Mouse (Mus musculus): ENCODE measurements around the gene Fgf2. TPM values are rescaled to one million over a fixed set of nuclear protein-coding genes. Genes with fewer than 3 reads are reported as not detected.

Fgf2 gene
- polyA plus RNA-seq (2012; rRNA removed) = 0.65 and 1.3 TPM in 2 replicates

DNA sequence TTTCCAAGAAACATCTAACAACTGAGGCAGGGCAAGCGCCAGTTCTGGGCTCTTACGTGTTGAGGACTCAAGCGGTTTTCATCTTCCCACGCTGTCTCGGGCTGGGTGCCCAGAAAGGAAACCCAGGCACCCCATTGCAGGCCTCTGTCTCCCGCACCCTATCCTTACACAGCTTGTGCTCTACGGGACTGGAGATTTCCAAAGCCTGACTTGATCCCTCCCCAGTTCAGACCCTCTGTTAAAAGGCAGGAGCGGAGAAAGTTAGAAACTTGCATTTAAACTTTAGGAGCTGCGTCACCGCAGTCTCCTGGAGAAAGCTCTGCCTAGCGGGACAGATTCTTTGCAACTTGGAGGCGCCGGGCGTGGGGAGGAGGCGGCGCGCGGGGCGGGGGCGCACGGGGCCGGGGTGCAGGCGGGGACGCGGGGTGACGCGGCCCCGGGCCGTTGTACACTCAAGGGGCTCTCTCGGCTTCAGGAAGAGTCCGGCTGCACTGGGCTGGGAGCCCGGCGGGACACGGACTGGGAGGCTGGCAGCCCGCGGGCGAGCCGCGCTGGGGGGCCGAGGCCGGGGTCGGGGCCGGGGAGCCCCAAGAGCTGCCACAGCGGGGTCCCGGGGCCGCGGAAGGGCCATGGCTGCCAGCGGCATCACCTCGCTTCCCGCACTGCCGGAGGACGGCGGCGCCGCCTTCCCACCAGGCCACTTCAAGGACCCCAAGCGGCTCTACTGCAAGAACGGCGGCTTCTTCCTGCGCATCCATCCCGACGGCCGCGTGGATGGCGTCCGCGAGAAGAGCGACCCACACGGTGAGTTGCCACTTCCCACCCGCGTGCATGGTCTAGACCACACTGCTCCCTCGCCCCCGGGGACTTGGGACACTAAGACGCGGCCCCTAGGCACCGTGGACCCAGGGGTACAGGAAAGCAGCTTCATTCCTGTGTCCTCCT lies at the start of gene Fgf2:
TSS of gene Fgf2 (plus strand) at position 126 of the 945 bp plus-strand sequence.

DNA sequence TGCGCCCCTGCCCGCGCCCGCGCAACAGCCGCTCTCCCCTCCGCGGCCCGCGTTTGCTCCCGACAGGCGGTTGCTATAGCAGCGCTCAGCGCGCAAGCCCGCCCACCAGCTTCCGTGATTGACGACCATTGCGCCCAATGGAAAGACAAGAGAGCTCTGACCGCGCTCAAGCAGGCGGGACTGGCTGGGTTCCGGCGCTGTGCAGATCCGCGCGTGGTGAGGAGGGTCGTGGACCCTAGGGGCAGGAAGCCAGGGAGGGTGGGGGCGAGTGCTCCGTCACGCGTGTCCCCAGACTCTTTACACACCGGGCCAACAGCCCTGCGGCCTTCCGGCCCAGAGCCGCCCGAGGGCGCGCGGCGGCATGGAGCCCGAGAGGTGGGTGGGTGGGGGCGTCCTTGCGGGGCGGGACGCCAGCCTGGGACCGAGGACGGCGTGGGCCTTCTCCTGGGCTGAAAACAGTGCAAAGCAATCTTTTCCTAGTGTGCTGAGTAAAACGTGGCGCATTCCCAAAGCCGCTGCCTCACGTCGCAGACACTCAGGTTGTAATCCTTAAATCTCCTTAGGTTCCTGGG lies 35.7 kb upstream of the Fgf2 start, which contains the start of the genes Bbs12 and Cetn4:
TSS of gene Bbs12 (plus strand) at position 185 of the 572 bp plus-strand sequence.
TSS of gene Cetn4 (minus strand) at position 339 of the 572 bp plus-strand sequence.

DNA sequence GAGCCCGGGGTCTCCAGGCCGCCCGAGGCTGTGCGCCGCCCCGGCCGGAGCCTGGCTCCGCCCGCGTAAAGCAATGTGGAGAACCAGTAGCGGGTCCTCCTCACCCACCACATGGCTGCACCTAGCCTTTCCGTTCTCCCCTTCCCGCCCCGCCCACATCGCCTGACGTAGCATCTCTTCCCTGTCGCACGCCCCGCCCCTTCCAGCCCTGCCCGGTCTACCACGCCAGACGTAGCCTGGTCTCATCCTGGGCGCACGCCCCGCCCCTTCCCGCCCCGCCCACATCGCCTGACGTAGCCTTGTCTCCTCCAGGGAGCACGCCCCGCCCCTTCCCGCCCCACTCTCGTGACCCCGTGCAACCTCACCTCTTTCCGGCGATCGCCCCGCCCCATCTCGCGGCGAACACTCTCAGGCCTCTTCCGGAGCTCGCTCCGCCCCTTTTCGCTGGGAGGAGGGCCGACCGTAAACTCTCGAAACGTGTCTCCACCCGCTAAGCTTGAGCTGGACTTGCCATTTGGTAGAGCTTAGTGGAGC lies 71.4 kb downstream of the Fgf2 start, which contains the start of gene Spata5:
TSS of gene Spata5 (plus strand) at position 439 of the 534 bp plus-strand sequence.

DNA sequence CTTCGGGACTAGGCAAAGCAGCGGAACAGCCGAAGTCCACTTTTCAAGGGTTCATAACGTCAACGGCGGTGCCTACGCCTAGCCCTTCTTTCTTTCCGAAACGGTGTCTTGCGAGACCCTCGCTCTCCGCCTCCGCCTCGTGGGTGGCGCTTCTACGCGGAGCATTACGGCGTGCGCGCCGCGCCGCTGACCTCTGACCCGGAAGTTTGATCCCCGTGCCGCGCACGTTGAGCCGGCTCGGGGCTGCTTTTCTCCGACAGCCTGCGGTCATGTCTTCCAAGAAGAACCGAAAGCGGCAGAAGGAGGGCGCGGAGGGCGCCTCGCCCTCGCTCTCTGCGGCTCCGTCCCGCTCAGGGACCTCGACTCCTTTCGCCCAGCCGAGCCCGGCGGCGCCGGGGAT lies 71.9 kb downstream of the Fgf2 start, which contains the start of gene Nudt6:
TSS of gene Nudt6 (minus strand) at position 140 of the 400 bp plus-strand sequence.

Other genes starting within 250 kb of the Fgf2 start
- gene Il2, start 222.4 kb upstream of the Fgf2 start, polyA plus RNA-seq (2012; rRNA removed) = 0.43 and 0.67 TPM in 2 replicates
- gene Il21, start 115.7 kb upstream of the Fgf2 start, polyA plus RNA-seq (2012; rRNA removed) = not detected in 2 replicates
- 3.1 and 3.6 TPM in 2 replicates for gene Bbs12, start 35.8 kb upstream of the Fgf2 start, polyA plus RNA-seq (2012; rRNA removed)
- 2.7 and 2.8 TPM in 2 replicates for gene Cetn4, start 35.6 kb upstream of the Fgf2 start, polyA plus RNA-seq (2012; rRNA removed)
- 9.5 and 9.7 TPM in 2 replicates for gene Spata5, start 71.5 kb downstream of the Fgf2 start, polyA plus RNA-seq (2012; rRNA removed)
- gene Nudt6, start 71.9 kb downstream of the Fgf2 start, polyA plus RNA-seq (2012; rRNA removed) = 6.1 and 7.5 TPM in 2 replicates

Data from central nervous system, embryonic 18 days (tissue).